Mouse (Mus musculus) MEL (cell line): ENCODE results near the gene Tbk1. TPM values are rescaled to one million over a fixed set of nuclear protein-coding genes. Genes with fewer than 3 reads are reported as not detected.

Experiments
- DNase-seq: peaks from one replicate; pipeline ENCODE4 v3.0.0; 2011; ENCODE audit warnings: low read depth, low spot score
- H3K27ac ChIP-seq: 2 replicates; pipeline ENCODE4 v1.5.1; 2012; ENCODE audit warnings: low read depth, mild to moderate bottlenecking, control low read depth, low read length, moderate library complexity; ENCODE audit not compliant: control insufficient read depth
- H3K27me3 ChIP-seq, 2 experiments: fragments of 150-350 bp in 1 of 2; sonication (generic) in 1 of 2; 2 replicates each; pipeline ENCODE4 v1.6.1; 2012; ENCODE audit warnings: low read length in 2 of 2, mild to moderate bottlenecking in 2 of 2, improper control_type of control experiment in 1 of 2, moderate library complexity in 1 of 2; ENCODE audit not compliant: insufficient read depth in 2 of 2, control insufficient read depth in 1 of 2
- H3K36me3 ChIP-seq, 2 experiments: 2 replicates each; pipeline ENCODE4 v1.6.1; 2012 to 2014; ENCODE audit warnings: low read length in 2 of 2, improper control_type of control experiment in 1 of 2, inconsistent platforms in 1 of 2, mild to moderate bottlenecking in 1 of 2; ENCODE audit not compliant: insufficient read depth in 2 of 2, control insufficient read depth in 1 of 2
- H3K4me1 ChIP-seq, 2 experiments: fragments of 150-350 bp in 1 of 2; sonication (generic) in 1 of 2; 2 replicates each; pipeline ENCODE4 v1.6.1; 2012; ENCODE audit warnings: low read length in 2 of 2, improper control_type of control experiment in 1 of 2, mild to moderate bottlenecking in 1 of 2; ENCODE audit not compliant: insufficient read depth in 2 of 2, control insufficient read depth in 1 of 2
- H3K4me3 ChIP-seq, 2 experiments: fragments of 150-350 bp in 1 of 2; sonication (generic) in 1 of 2; 2 replicates each; pipeline ENCODE4 v1.5.1; 2012; ENCODE audit warnings: low read depth in 2 of 2, low read length in 2 of 2, mild to moderate bottlenecking in 2 of 2, moderate library complexity in 2 of 2, control low read depth in 1 of 2, improper control_type of control experiment in 1 of 2; ENCODE audit not compliant: control insufficient read depth in 1 of 2, insufficient read depth in 1 of 2
- H3K79me2 ChIP-seq: 2 replicates; pipeline ENCODE4 v1.6.1; 2012; ENCODE audit warnings: mild to moderate bottlenecking, low read length, moderate library complexity; ENCODE audit not compliant: control insufficient read depth, poor library complexity, insufficient read depth
- H3K9ac ChIP-seq: 2 replicates; pipeline ENCODE4 v1.6.1; 2012; ENCODE audit warnings: low read depth, mild to moderate bottlenecking, control low read depth, low read length, moderate library complexity; ENCODE audit not compliant: control insufficient read depth, poor library complexity, severe bottlenecking
- H3K9me3 ChIP-seq: fragments of 150-350 bp; sonication (generic); replicated peaks from 2 replicates; pipeline ENCODE4 v1.6.1; 2012; ENCODE audit warnings: mild to moderate bottlenecking, low read length, improper control_type of control experiment, moderate library complexity; ENCODE audit not compliant: insufficient read depth
- BHLHE40 ChIP-seq: IDR thresholded peaks from 2 replicates; pipeline ENCODE4 v1.6.1; 2012; ENCODE audit warnings: low read depth, mild to moderate bottlenecking, inconsistent platforms, low read length, improper control_type of control experiment, borderline replicate concordance
- CHD1 ChIP-seq: IDR thresholded peaks from 2 replicates; pipeline ENCODE4 v1.6.1; 2012; ENCODE audit warnings: low read depth, mild to moderate bottlenecking, inconsistent platforms, low read length, improper control_type of control experiment
- CTCF ChIP-seq, 3 experiments: IDR thresholded peaks in 2 of 3; conservative IDR thresholded peaks in 1 of 3; 2 replicates each; pipeline ENCODE4 v1.5.1; 2011 to 2012; ENCODE audit warnings: low read length in 3 of 3, low read depth in 2 of 3, mild to moderate bottlenecking in 2 of 3, improper control_type of control experiment in 1 of 3, inconsistent platforms in 1 of 3, mixed read lengths in 1 of 3, moderate library complexity in 1 of 3; ENCODE audit not compliant: control insufficient read depth in 1 of 3, insufficient read depth in 1 of 3, poor library complexity in 1 of 3, severe bottlenecking in 1 of 3
- E2F4 ChIP-seq: IDR thresholded peaks from 2 replicates; pipeline ENCODE4 v1.6.1; 2011; ENCODE audit warnings: low read depth, low read length, improper control_type of control experiment, borderline replicate concordance
- ELF1 ChIP-seq: IDR thresholded peaks from 2 replicates; pipeline ENCODE4 v1.6.1; 2014; ENCODE audit warnings: low read depth, mild to moderate bottlenecking, inconsistent platforms, low read length, improper control_type of control experiment, moderate library complexity
- EP300 ChIP-seq, 2 experiments: IDR thresholded peaks; 2 replicates each; pipeline ENCODE4 v1.6.1; 2011; ENCODE audit warnings: improper control_type of control experiment in 2 of 2, low read length in 2 of 2, low read depth in 1 of 2, mild to moderate bottlenecking in 1 of 2
- ETS1 ChIP-seq: IDR thresholded peaks from 2 replicates; pipeline ENCODE4 v1.6.1; 2012; ENCODE audit warnings: low read depth, mild to moderate bottlenecking, inconsistent platforms, low read length, improper control_type of control experiment, moderate library complexity
- GABPA ChIP-seq: IDR thresholded peaks from 2 replicates; pipeline ENCODE4 v1.6.1; 2012; ENCODE audit warnings: low read depth, mild to moderate bottlenecking, inconsistent platforms, low read length, improper control_type of control experiment, moderate library complexity
- GATA1 ChIP-seq: IDR thresholded peaks from 2 replicates; pipeline ENCODE4 v1.6.1; 2011; ENCODE audit warnings: low read depth, low read length, improper control_type of control experiment
- HCFC1 ChIP-seq: IDR thresholded peaks from 2 replicates; pipeline ENCODE4 v1.6.1; 2012; ENCODE audit warnings: low read depth, mild to moderate bottlenecking, inconsistent platforms, low read length, improper control_type of control experiment, moderate library complexity
- JUND ChIP-seq: IDR thresholded peaks from 2 replicates; pipeline ENCODE4 v1.6.1; 2011; ENCODE audit warnings: low read depth, mild to moderate bottlenecking, improper control_type of control experiment, low read length
- KAT2A ChIP-seq: conservative IDR thresholded peaks from 2 replicates; pipeline ENCODE4 v1.6.1; 2012; ENCODE audit warnings: low read depth, low read length, improper control_type of control experiment, inconsistent platforms
- MAFK ChIP-seq: IDR thresholded peaks from 2 replicates; pipeline ENCODE4 v1.6.1; 2011; ENCODE audit warnings: low read depth, mild to moderate bottlenecking, low read length, improper control_type of control experiment, borderline replicate concordance
- MAX ChIP-seq: IDR thresholded peaks from 2 replicates; pipeline ENCODE4 v1.6.1; 2011; ENCODE audit warnings: low read length, improper control_type of control experiment
- MAZ ChIP-seq: IDR thresholded peaks from 2 replicates; pipeline ENCODE4 v1.6.1; 2012; ENCODE audit warnings: low read depth, mild to moderate bottlenecking, inconsistent platforms, low read length, improper control_type of control experiment
- MEF2A ChIP-seq: IDR thresholded peaks from 2 replicates; pipeline ENCODE4 v1.6.1; 2014; ENCODE audit warnings: low read depth, mild to moderate bottlenecking, inconsistent platforms, low read length, improper control_type of control experiment; ENCODE audit not compliant: poor library complexity, insufficient replicate concordance, severe bottlenecking; ENCODE audit errors: extremely low read depth
- MXI1 ChIP-seq: IDR thresholded peaks from 2 replicates; pipeline ENCODE4 v1.6.1; 2011; ENCODE audit warnings: mild to moderate bottlenecking, low read depth, low read length, improper control_type of control experiment
- MYB ChIP-seq: IDR thresholded peaks from 2 replicates; pipeline ENCODE4 v1.6.1; 2011; ENCODE audit warnings: mild to moderate bottlenecking, low read depth, low read length, improper control_type of control experiment
- MYC ChIP-seq: IDR thresholded peaks from 2 replicates; pipeline ENCODE4 v1.6.1; 2011; ENCODE audit warnings: low read depth, mild to moderate bottlenecking, low read length, improper control_type of control experiment, moderate library complexity
- NELFE ChIP-seq: IDR thresholded peaks from 2 replicates; pipeline ENCODE4 v1.6.1; 2011; ENCODE audit warnings: low read depth, low read length, improper control_type of control experiment
- NRF1 ChIP-seq: IDR thresholded peaks from 2 replicates; pipeline ENCODE4 v1.6.1; 2014; ENCODE audit warnings: low read depth, mild to moderate bottlenecking, inconsistent platforms, low read length, improper control_type of control experiment, moderate library complexity; ENCODE audit not compliant: poor library complexity, insufficient read depth, severe bottlenecking
- POLR2A ChIP-seq, 2 experiments: IDR thresholded peaks; 2 replicates each; pipeline ENCODE4 v1.6.1; 2011 to 2012; ENCODE audit warnings: low read length in 2 of 2, mild to moderate bottlenecking in 2 of 2, control low read depth in 1 of 2, improper control_type of control experiment in 1 of 2, low read depth in 1 of 2, moderate library complexity in 1 of 2; ENCODE audit not compliant: control insufficient read depth in 1 of 2, insufficient read depth in 1 of 2, poor library complexity in 1 of 2
- POLR2AphosphoS2 ChIP-seq: IDR thresholded peaks from 2 replicates; pipeline ENCODE4 v1.6.1; 2011; ENCODE audit warnings: low read length, improper control_type of control experiment
- POLR2AphosphoS5 ChIP-seq: IDR thresholded peaks from 2 replicates; pipeline ENCODE4 v1.6.1; 2012; ENCODE audit warnings: low read depth, borderline replicate concordance, mild to moderate bottlenecking, inconsistent platforms, low read length, moderate library complexity, mixed read lengths
- RAD21 ChIP-seq: IDR thresholded peaks from 2 replicates; pipeline ENCODE4 v1.6.1; 2011; ENCODE audit warnings: mild to moderate bottlenecking, low read depth, low read length, improper control_type of control experiment
- RCOR1 ChIP-seq: IDR thresholded peaks from 2 replicates; pipeline ENCODE4 v1.6.1; 2012; ENCODE audit warnings: low read depth, mild to moderate bottlenecking, inconsistent platforms, low read length, improper control_type of control experiment
- SIN3A ChIP-seq: IDR thresholded peaks from 2 replicates; pipeline ENCODE4 v1.6.1; 2012; ENCODE audit warnings: low read length, improper control_type of control experiment, inconsistent platforms
- SMC3 ChIP-seq: IDR thresholded peaks from 2 replicates; pipeline ENCODE4 v1.6.1; 2011; ENCODE audit warnings: low read depth, low read length, improper control_type of control experiment
- TAL1 ChIP-seq: IDR thresholded peaks from 2 replicates; pipeline ENCODE4 v1.6.1; 2012; ENCODE audit warnings: mild to moderate bottlenecking, inconsistent platforms, low read length, moderate library complexity, mixed read lengths
- TBP ChIP-seq: IDR thresholded peaks from 2 replicates; pipeline ENCODE4 v1.8.0; 2011; ENCODE audit warnings: low read depth, low read length, improper control_type of control experiment
- USF1 ChIP-seq: IDR thresholded peaks from 2 replicates; pipeline ENCODE4 v1.6.1; 2014; ENCODE audit warnings: low read depth, mild to moderate bottlenecking, inconsistent platforms, low read length, improper control_type of control experiment, moderate library complexity
- USF2 ChIP-seq, 2 experiments: IDR thresholded peaks; 2 replicates each; pipeline ENCODE4 v1.6.1; 2011 to 2012; ENCODE audit warnings: improper control_type of control experiment in 2 of 2, low read length in 2 of 2, borderline replicate concordance in 1 of 2, inconsistent platforms in 1 of 2, low read depth in 1 of 2, mild to moderate bottlenecking in 1 of 2; ENCODE audit not compliant: insufficient read depth in 1 of 2
- ZC3H11A ChIP-seq: IDR thresholded peaks from 2 replicates; pipeline ENCODE4 v1.6.1; 2012; ENCODE audit warnings: low read depth, mild to moderate bottlenecking, inconsistent platforms, low read length, improper control_type of control experiment
- ZKSCAN1 ChIP-seq: IDR thresholded peaks from 2 replicates; pipeline ENCODE4 v1.6.1; 2012; ENCODE audit warnings: low read depth, mild to moderate bottlenecking, inconsistent platforms, low read length, improper control_type of control experiment, moderate library complexity
- ZMIZ1 ChIP-seq: IDR thresholded peaks from 2 replicates; pipeline ENCODE4 v1.6.1; 2012; ENCODE audit warnings: low read depth, mild to moderate bottlenecking, inconsistent platforms, low read length, improper control_type of control experiment, moderate library complexity
- ZNF384 ChIP-seq: IDR thresholded peaks from 2 replicates; pipeline ENCODE4 v1.6.1; 2012; ENCODE audit warnings: low read depth, mild to moderate bottlenecking, inconsistent platforms, low read length, improper control_type of control experiment
- polyA plus RNA-seq, 2 experiments: library from polyadenylated mRNA; stranded (reverse) in 1 of 2; unstranded in 1 of 2; fragments of >175 nt in 1 of 2; fragments of >200 nt in 1 of 2; gene quantifications; 2 replicates each; pipeline versions ENCODE4 v1.2.1 to v1.2.4; 2012; ENCODE audit warnings: low replicate concordance in 2 of 2, low read depth in 1 of 2; ENCODE audit not compliant: insufficient read length in 2 of 2, insufficient read depth in 1 of 2, missing spikeins in 1 of 2
- total RNA-seq: library from RNA; depleted of rRNA; stranded (reverse); fragments of 300-350 nt; gene quantifications from 2 replicates; pipeline ENCODE4 v1.2.3, GENCODE M21; 2012

Gene Tbk1
- total and polyA plus RNA-seq, 3 experiments = 18.0 to 31.1 TPM; not detected in 1

- Histone ChIP-seq H3K9me3 (no peaks in the 10 kb centered on the region), H3K27me3 (no peaks in the 10 kb centered on the region), H3K4me1 (peaks cover 0 to 18% of the 10 kb centered on the region in 2 experiments; a peak in 3 of 4 replicates), H3K27ac (peak within 1 kb of the TSS; percentile 91), H3K9ac (peak within 1 kb of the TSS; percentile 94), H3K79me2 (peaks cover 50% of the 10 kb centered on the region), H3K4me3 (peak within 1 kb of the TSS; percentile 88 to 89), H3K36me3 (peaks cover 10 to 16% of the 10 kb centered on the region in 2 experiments)
- peak; percentile 98 for DNase-seq
- peak in 1 of 3 experiments; percentile 5; a peak in 1 of 6 replicates for TF ChIP-seq CTCF (IDR thresholded peaks at IDR 0.05 in 2 of 3, conservative IDR thresholded peaks at IDR 0.05 in 1 of 3; ENCODE audit: control insufficient read depth in 1 of 3, insufficient read depth in 1 of 3, low read depth in 2 of 3, low read length in 3 of 3, poor library complexity in 1 of 3, severe bottlenecking in 1 of 3)
- peak; percentile 61; the same call in 1 of the 2 replicates for TF ChIP-seq TBP
- no peak for TF ChIP-seq MEF2A
- TF ChIP-seq GABPA = no peak
- TF ChIP-seq GATA1 = no peak
- peak; percentile 94 for TF ChIP-seq SIN3A
- TF ChIP-seq ELF1 = peak; percentile 89
- TF ChIP-seq BHLHE40 = peak; percentile 96
- no peak for TF ChIP-seq RAD21
- TF ChIP-seq POLR2A (IDR thresholded peaks at IDR 0.05; ENCODE audit: control insufficient read depth in 1 of 2, insufficient read depth in 1 of 2, low read depth in 1 of 2, low read length in 2 of 2, poor library complexity in 1 of 2) = peak; percentile 35 to 86; a peak in 3 of 4 replicates
- TF ChIP-seq HCFC1 = peak; percentile 93
- peak; percentile 81 for TF ChIP-seq KAT2A
- peak; percentile 39; the same call in 1 of the 2 replicates for TF ChIP-seq ETS1
- peak; percentile 96 for TF ChIP-seq MAX
- TF ChIP-seq ZKSCAN1 = no peak
- TF ChIP-seq MAFK = peak; percentile 79; the same call in 1 of the 2 replicates
- TF ChIP-seq ZC3H11A = no peak
- peak; percentile 71 for TF ChIP-seq NELFE
- TF ChIP-seq TAL1 = no peak
- no peak for TF ChIP-seq CHD1
- 0 out of 2 replicates have a peak, but pooled peaks have one; percentile 16 for TF ChIP-seq SMC3
- TF ChIP-seq MXI1 = peak; percentile 100
- TF ChIP-seq NRF1 = peak; percentile 63
- TF ChIP-seq USF1 = peak; percentile 92
- 0 out of 4 replicates have a peak, but pooled peaks of 1 of the 2 experiments have one; percentile 50 for TF ChIP-seq USF2 (IDR thresholded peaks at IDR 0.05; ENCODE audit: borderline replicate concordance in 1 of 2, insufficient read depth in 1 of 2, low read depth in 1 of 2, low read length in 2 of 2)
- no peak for TF ChIP-seq POLR2AphosphoS5
- TF ChIP-seq JUND = no peak
- TF ChIP-seq POLR2AphosphoS2 = peak; percentile 91
- peak; percentile 100 for TF ChIP-seq MYC
- TF ChIP-seq ZMIZ1 = peak; percentile 81
- TF ChIP-seq ZNF384 = peak; percentile 29; the same call in 1 of the 2 replicates
- TF ChIP-seq MYB = no peak
- no peak for TF ChIP-seq EP300 (IDR thresholded peaks at IDR 0.05; ENCODE audit: low read depth in 1 of 2, low read length in 2 of 2)
- TF ChIP-seq E2F4 = no peak
- no peak for TF ChIP-seq RCOR1
- 0 out of 2 replicates have a peak, but pooled peaks have one; percentile 70 for TF ChIP-seq MAZ
Measured at GRCm38 (mm10) chr10:121626186-121626882, 39.7 kb upstream of the Tbk1 start, which contains the start of gene Xpot. Gene Xpot (minus strand): TSS chr10:121626332.
